Mouse (Mus musculus) heart, postnatal 10 days (tissue): ENCODE results near the gene Mid1. TPM values are rescaled to one million over a fixed set of nuclear protein-coding genes. Genes with fewer than 3 reads are reported as not detected.

Experiments used
- DNase-seq, 2 experiments: peaks; one replicate each; pipeline ENCODE4 v3.0.0; 2021
- intact Hi-C: fragments of 180-260 bp; cut with DNase I; formaldehyde crosslinking; loops from one replicate; pipeline ENCODE4 v1.15.1; 2025
- total RNA-seq, 2 experiments: library from RNA; stranded (reverse); gene quantifications; 2 replicates each; pipeline ENCODE4 v1.2.3; 2021

The Mid1 gene
- total RNA-seq, 2 experiments from 2014 or later, result 9.8 to 12.1 TPM

GRCm38 (mm10) chrX:169880826-169881225 lies 195.8 kb downstream of the Mid1 start:
- DNase-seq, result peak; percentile 5 to 33
- intact Hi-C loops, result loop anchor here (5.0 kb wide), 1 partner anchor 84 kb away; no protein-coding TSS in a partner anchor

- no peak for DNase-seq
- intact Hi-C loops, result loop anchor here (5.0 kb wide), 1 partner anchor 84 kb away; no protein-coding TSS in a partner anchor
These were observed 196.5 kb downstream of the Mid1 start for GRCm38 (mm10) chrX:169881253-169882219.

GRCm38 (mm10) chrX:169882220-169882609 lies 197.2 kb downstream of the Mid1 start:
- intact Hi-C loops, result loop anchor here (5.0 kb wide), 1 partner anchor 85 kb away; no protein-coding TSS in a partner anchor

GRCm38 (mm10) chrX:169883536-169884272 lies 198.7 kb downstream of the Mid1 start:
- no peak for DNase-seq
- intact Hi-C loops, result loop anchor here (5.0 kb wide), 1 partner anchor 86 kb away; no protein-coding TSS in a partner anchor

More at GRCm38 (mm10) chrX:169882220-169882609, 197.2 kb downstream of the Mid1 start:
- DNase-seq, result no peak

GRCm38 (mm10) chrX:169890541-169890940 lies 205.5 kb downstream of the Mid1 start:
- intact Hi-C loops, result no loop called here
- DNase-seq, result no peak

GRCm38 (mm10) chrX:169892100-169892499 lies 207.1 kb downstream of the Mid1 start:
- intact Hi-C loops, result no loop called here

GRCm38 (mm10) chrX:169892631-169893030 lies 207.6 kb downstream of the Mid1 start:
- no peak for DNase-seq
- intact Hi-C loops, result no loop called here

More at GRCm38 (mm10) chrX:169892100-169892499, 207.1 kb downstream of the Mid1 start:
- no peak for DNase-seq

- intact Hi-C loops, result no loop called here
- DNase-seq, result peak in 1 of 2 experiments; percentile 38
These were observed 214.4 kb downstream of the Mid1 start for GRCm38 (mm10) chrX:169899227-169899950.

GRCm38 (mm10) chrX:169902860-169903259 lies 217.9 kb downstream of the Mid1 start:
- intact Hi-C loops, result loop anchor here (10.0 kb wide), 1 partner anchor 62 kb away; no protein-coding TSS in a partner anchor
- DNase-seq, result no peak

GRCm38 (mm10) chrX:169903656-169904055 lies 218.7 kb downstream of the Mid1 start:
- intact Hi-C loops, result loop anchor here (10.0 kb wide), 1 partner anchor 61 kb away; no protein-coding TSS in a partner anchor
- DNase-seq, result no peak

- intact Hi-C loops, result loop anchor here (2.0 to 10.0 kb wide), 2 partner anchors 21 to 59 kb away; no protein-coding TSS in a partner anchor
- DNase-seq, result no peak
These were observed 221.1 kb downstream of the Mid1 start for GRCm38 (mm10) chrX:169906054-169906508.

- intact Hi-C loops, result loop anchor here (10.0 kb wide), 1 partner anchor 55 kb away; no protein-coding TSS in a partner anchor
- no peak for DNase-seq
These were observed 224.9 kb downstream of the Mid1 start for GRCm38 (mm10) chrX:169909898-169910297.

GRCm38 (mm10) chrX:169915738-169916137 lies 230.7 kb downstream of the Mid1 start:
- peak in 1 of 2 experiments; percentile 14 for DNase-seq
- intact Hi-C loops, result no loop called here

- DNase-seq, result no peak
- intact Hi-C loops, result no loop called here
These were observed 237.5 kb downstream of the Mid1 start for GRCm38 (mm10) chrX:169922541-169922940.

- no peak for DNase-seq
- intact Hi-C loops, result no loop called here
These were observed 238.4 kb downstream of the Mid1 start for GRCm38 (mm10) chrX:169923417-169923816.

- no peak for DNase-seq
- intact Hi-C loops, result no loop called here
These were observed 240.6 kb downstream of the Mid1 start for GRCm38 (mm10) chrX:169925600-169925999.

GRCm38 (mm10) chrX:169927110-169927817 lies 242.3 kb downstream of the Mid1 start:
- intact Hi-C loops, result loop anchor here (2.0 kb wide), 1 partner anchor 20 kb away; no protein-coding TSS in a partner anchor

GRCm38 (mm10) chrX:169930868-169931267 lies 245.9 kb downstream of the Mid1 start:
- intact Hi-C loops, result loop anchor here (1.0 kb wide), 1 partner anchor 35 kb away; no protein-coding TSS in a partner anchor
- no peak for DNase-seq

More at GRCm38 (mm10) chrX:169927110-169927817, 242.3 kb downstream of the Mid1 start:
- DNase-seq, result no peak

GRCm38 (mm10) chrX:169933228-169933627 lies 248.2 kb downstream of the Mid1 start:
- DNase-seq, result no peak
- intact Hi-C loops, result no loop called here
